Mouse (Mus musculus) myocyte (in vitro differentiated cells): Measurements from ENCODE around the gene Reps2. TPM values are rescaled to one million over a fixed set of nuclear protein-coding genes. Genes with fewer than 3 reads are reported as not detected.
A peak's percentile ranks its signal among the peaks of the same experiment; 100 is the strongest.

Experiments used
- H3K27me3 ChIP-seq: one replicate; pipeline ENCODE4 v1.6.1; 2011; ENCODE audit not compliant: control insufficient read depth, insufficient read depth, insufficient read length
- H3K36me3 ChIP-seq: one replicate; pipeline ENCODE4 v1.6.1; 2011; ENCODE audit not compliant: control insufficient read depth, insufficient read depth
- H3K4me2 ChIP-seq: one replicate; pipeline ENCODE4 v1.6.1; 2011; ENCODE audit warnings: low read depth, control low read depth
- H3K4me3 ChIP-seq: one replicate; pipeline ENCODE4 v1.5.1; 2011; ENCODE audit warnings: mild to moderate bottlenecking, control low read depth, moderate library complexity
- H3K79me2 ChIP-seq: one replicate; pipeline ENCODE4 v1.6.1; 2011; ENCODE audit not compliant: control insufficient read depth, insufficient read depth
- H3ac ChIP-seq: one replicate; pipeline ENCODE4 v1.6.1; 2011; ENCODE audit not compliant: control insufficient read depth, insufficient read length
- CEBPB ChIP-seq: IDR thresholded peaks from 2 replicates; pipeline ENCODE4 v1.6.1; 2011; ENCODE audit warnings: mild to moderate bottlenecking, moderate library complexity; ENCODE audit not compliant: poor library complexity, insufficient read depth, severe bottlenecking
- E2F4 ChIP-seq: IDR thresholded peaks from one replicate; pipeline ENCODE4 v1.6.1; 2011; ENCODE audit warnings: mild to moderate bottlenecking, control low read depth, moderate library complexity; ENCODE audit not compliant: insufficient read depth
- MAX ChIP-seq: IDR thresholded peaks from one replicate; pipeline ENCODE4 v1.6.1; 2011; ENCODE audit warnings: low read depth, mild to moderate bottlenecking, control low read depth
- MYOD1 ChIP-seq, 3 experiments: IDR thresholded peaks; one replicate each; pipeline ENCODE4 v1.6.1; 2011; ENCODE audit warnings: control low read depth in 2 of 3, low read depth in 2 of 3, mild to moderate bottlenecking in 2 of 3, moderate library complexity in 1 of 3; ENCODE audit not compliant: insufficient read length in 2 of 3, control insufficient read depth in 1 of 3
- MYOG ChIP-seq, 3 experiments: IDR thresholded peaks; one replicate each; pipeline ENCODE4 v1.6.1; 2011; ENCODE audit warnings: control low read depth in 2 of 3, low read depth in 2 of 3, mild to moderate bottlenecking in 2 of 3; ENCODE audit not compliant: insufficient read length in 2 of 3, control insufficient read depth in 1 of 3, insufficient read depth in 1 of 3
- POLR2A ChIP-seq: IDR thresholded peaks from one replicate; pipeline ENCODE4 v1.6.1; 2011; ENCODE audit warnings: low read depth, mild to moderate bottlenecking, control low read depth, moderate library complexity; ENCODE audit not compliant: insufficient read length
- POLR2AphosphoS2 ChIP-seq: IDR thresholded peaks from one replicate; pipeline ENCODE4 v1.6.1; 2011; ENCODE audit warnings: low read depth, control low read depth; ENCODE audit not compliant: insufficient read length
- REST ChIP-seq: IDR thresholded peaks from one replicate; pipeline ENCODE4 v1.6.1; 2011; ENCODE audit warnings: mild to moderate bottlenecking, control low read depth, moderate library complexity; ENCODE audit not compliant: insufficient read depth, insufficient read length
- SRF ChIP-seq: IDR thresholded peaks from one replicate; pipeline ENCODE4 v1.6.1; 2011; ENCODE audit warnings: low read depth; ENCODE audit not compliant: control insufficient read depth, insufficient read length
- TCF12 ChIP-seq: IDR thresholded peaks from one replicate; pipeline ENCODE4 v1.6.1; 2011; ENCODE audit warnings: mild to moderate bottlenecking, control low read depth; ENCODE audit not compliant: poor library complexity, insufficient read depth, severe bottlenecking
- TCF3 ChIP-seq: IDR thresholded peaks from one replicate; pipeline ENCODE4 v1.6.1; 2011; ENCODE audit warnings: low read depth, control low read depth; ENCODE audit not compliant: insufficient read length
- USF1 ChIP-seq: IDR thresholded peaks from one replicate; pipeline ENCODE4 v1.6.1; 2011; ENCODE audit warnings: low read depth, mild to moderate bottlenecking, control low read depth, moderate library complexity
- polyA plus RNA-seq: library from polyadenylated mRNA; unstranded; fragments of >200 nt; fragmentation: generic; extraction: Trizol; gene quantifications from one replicate; pipeline ENCODE4 v1.2.1, GENCODE M21; 2012; ENCODE audit warnings: missing spikeins

The Reps2 gene
- polyA plus RNA-seq, 1 experiment, result 0.05 TPM

DNA sequence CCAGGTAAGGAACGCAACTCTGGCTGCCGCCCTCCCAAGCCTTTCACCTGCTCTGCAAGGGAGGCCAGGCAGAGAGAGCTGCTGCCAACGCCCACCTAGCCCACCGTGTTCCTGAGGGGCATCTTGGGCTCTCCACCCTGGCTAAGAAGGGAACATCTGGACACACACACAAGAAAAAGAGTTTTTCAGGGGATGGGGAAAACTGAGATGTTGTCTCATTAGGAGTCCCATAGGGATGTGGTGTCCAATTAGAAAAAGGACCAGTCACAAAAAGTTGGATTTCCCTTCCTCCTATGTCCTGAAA, 292 bp upstream of the Reps2 start:
- no peak overlapping the region for H3K4me2 ChIP-seq
- TF ChIP-seq POLR2A (no peak), TCF3 (no peak), SRF (no peak), REST (no peak), USF1 (no peak), E2F4 (no peak), CEBPB (no peak), MYOD1 (IDR thresholded peaks at IDR 0.05; ENCODE audit: control insufficient read depth in 1 of 3, insufficient read length in 2 of 3, low read depth in 2 of 3) (no peak)
- H3K79me2 ChIP-seq, result no peaks in the 10 kb centered on the region
- H3K27me3 ChIP-seq, result no peaks in the 10 kb centered on the region
- H3K4me3 ChIP-seq, result no peak overlapping the region
- H3K36me3 ChIP-seq, result no peaks in the 10 kb centered on the region
- H3ac ChIP-seq, result no peak overlapping the region

- TF ChIP-seq MAX (no peak), REST (no peak), MYOD1 (IDR thresholded peaks at IDR 0.05; ENCODE audit: control insufficient read depth in 1 of 3, insufficient read length in 2 of 3, low read depth in 2 of 3) (no peak), USF1 (no peak), POLR2A (no peak), POLR2AphosphoS2 (no peak), TCF3 (no peak), E2F4 (no peak), SRF (no peak), MYOG (IDR thresholded peaks at IDR 0.05; ENCODE audit: control insufficient read depth in 1 of 3, insufficient read depth in 1 of 3, insufficient read length in 2 of 3, low read depth in 2 of 3) (no peak), TCF12 (no peak), CEBPB (no peak)
These were observed 903 bp downstream of the Reps2 start for GRCm38 (mm10) chrX:162642402-162643090.

DNA sequence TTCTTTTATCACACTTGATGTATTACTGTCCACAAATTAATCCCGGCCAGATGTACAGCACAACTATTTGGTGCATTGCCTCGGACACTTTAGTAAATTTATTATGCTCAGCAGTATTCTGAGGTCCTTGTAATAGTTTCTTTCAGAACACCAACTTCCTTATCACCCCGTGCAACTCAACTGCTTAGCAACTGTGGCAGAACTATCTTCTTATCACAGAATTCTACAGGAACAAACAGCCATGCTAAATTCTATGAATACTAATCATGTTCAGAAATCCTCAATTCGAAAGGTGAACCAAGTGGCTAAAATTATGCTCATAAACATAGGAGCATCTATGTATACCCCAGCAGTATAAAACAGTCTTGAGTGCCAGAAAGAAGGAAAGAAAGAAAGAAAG, 1.7 kb downstream of the Reps2 start:
- H3K36me3 ChIP-seq, result no peaks in the 10 kb centered on the region
- H3K79me2 ChIP-seq, result no peaks in the 10 kb centered on the region
- H3K4me2 ChIP-seq, result no peak overlapping the region
- TF ChIP-seq CEBPB (no peak), POLR2A (no peak)
- H3ac ChIP-seq, result no peak overlapping the region
- H3K4me3 ChIP-seq, result no peak overlapping the region
- no peaks in the 10 kb centered on the region for H3K27me3 ChIP-seq

More at GRCm38 (mm10) chrX:162642402-162643090, 903 bp downstream of the Reps2 start:
- Histone ChIP-seq H3K4me3 (no peak overlapping the region), H3K79me2 (no peaks in the 10 kb centered on the region), H3ac (no peak overlapping the region), H3K27me3 (no peaks in the 10 kb centered on the region), H3K36me3 (no peaks in the 10 kb centered on the region), H3K4me2 (peak overlapping the region; percentile 60)

DNA sequence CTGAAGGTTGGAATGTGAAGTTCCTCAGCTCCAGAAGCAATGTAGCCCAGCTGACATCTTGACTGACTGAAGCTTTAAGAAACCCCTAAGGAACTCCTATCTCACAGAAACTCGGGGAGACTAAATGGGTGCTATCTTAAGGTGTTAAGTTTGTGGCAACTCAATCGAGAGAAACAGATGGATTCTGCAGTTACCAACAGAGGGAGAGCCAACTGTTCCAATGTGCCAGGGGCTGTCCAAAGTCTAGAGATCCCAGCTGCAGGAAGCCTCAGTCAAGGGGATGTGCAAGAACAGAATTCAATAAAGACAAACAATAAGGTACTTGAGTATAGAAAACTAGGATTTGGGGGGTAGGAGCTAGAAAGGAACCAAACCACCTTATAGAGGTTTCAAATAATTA, 8.3 kb downstream of the Reps2 start:
- Histone ChIP-seq H3K27me3 (no peaks in the 10 kb centered on the region), H3K4me3 (no peak overlapping the region), H3ac (no peak overlapping the region), H3K79me2 (no peaks in the 10 kb centered on the region), H3K36me3 (no peaks in the 10 kb centered on the region), H3K4me2 (no peak overlapping the region)
- TF ChIP-seq REST (no peak), USF1 (no peak), MYOG (IDR thresholded peaks at IDR 0.05; ENCODE audit: control insufficient read depth in 1 of 3, insufficient read depth in 1 of 3, insufficient read length in 2 of 3, low read depth in 2 of 3) (no peak), TCF12 (no peak), CEBPB (no peak), SRF (no peak), MYOD1 (IDR thresholded peaks at IDR 0.05; ENCODE audit: control insufficient read depth in 1 of 3, insufficient read length in 2 of 3, low read depth in 2 of 3) (no peak), POLR2A (no peak), E2F4 (no peak), POLR2AphosphoS2 (no peak), MAX (no peak), TCF3 (no peak)

GRCm38 (mm10) chrX:162622091-162622437, 21.4 kb downstream of the Reps2 start:
- Histone ChIP-seq H3K4me2 (no peak overlapping the region), H3K79me2 (no peaks in the 10 kb centered on the region)
- TF ChIP-seq CEBPB, result no peak
- no peak for TF ChIP-seq POLR2A
- no peak for TF ChIP-seq POLR2AphosphoS2
- no peak for TF ChIP-seq E2F4
- TF ChIP-seq MYOD1 (IDR thresholded peaks at IDR 0.05; ENCODE audit: control insufficient read depth in 1 of 3, insufficient read length in 2 of 3, low read depth in 2 of 3), result no peak
- no peak for TF ChIP-seq MAX
- TF ChIP-seq SRF, result no peak
- no peak for TF ChIP-seq USF1
- TF ChIP-seq REST, result no peak
- no peak for TF ChIP-seq TCF12
- no peak for TF ChIP-seq TCF3
- TF ChIP-seq MYOG (IDR thresholded peaks at IDR 0.05; ENCODE audit: control insufficient read depth in 1 of 3, insufficient read depth in 1 of 3, insufficient read length in 2 of 3, low read depth in 2 of 3), result no peak

More at GRCm38 (mm10) chrX:162622091-162622437, 21.4 kb downstream of the Reps2 start:
- H3ac ChIP-seq, result no peak overlapping the region
- no peaks in the 10 kb centered on the region for H3K36me3 ChIP-seq
- no peak overlapping the region for H3K4me3 ChIP-seq
- H3K27me3 ChIP-seq, result no peaks in the 10 kb centered on the region
